Mouse (Mus musculus): ENCODE data around the gene Slitrk3.

DNA sequence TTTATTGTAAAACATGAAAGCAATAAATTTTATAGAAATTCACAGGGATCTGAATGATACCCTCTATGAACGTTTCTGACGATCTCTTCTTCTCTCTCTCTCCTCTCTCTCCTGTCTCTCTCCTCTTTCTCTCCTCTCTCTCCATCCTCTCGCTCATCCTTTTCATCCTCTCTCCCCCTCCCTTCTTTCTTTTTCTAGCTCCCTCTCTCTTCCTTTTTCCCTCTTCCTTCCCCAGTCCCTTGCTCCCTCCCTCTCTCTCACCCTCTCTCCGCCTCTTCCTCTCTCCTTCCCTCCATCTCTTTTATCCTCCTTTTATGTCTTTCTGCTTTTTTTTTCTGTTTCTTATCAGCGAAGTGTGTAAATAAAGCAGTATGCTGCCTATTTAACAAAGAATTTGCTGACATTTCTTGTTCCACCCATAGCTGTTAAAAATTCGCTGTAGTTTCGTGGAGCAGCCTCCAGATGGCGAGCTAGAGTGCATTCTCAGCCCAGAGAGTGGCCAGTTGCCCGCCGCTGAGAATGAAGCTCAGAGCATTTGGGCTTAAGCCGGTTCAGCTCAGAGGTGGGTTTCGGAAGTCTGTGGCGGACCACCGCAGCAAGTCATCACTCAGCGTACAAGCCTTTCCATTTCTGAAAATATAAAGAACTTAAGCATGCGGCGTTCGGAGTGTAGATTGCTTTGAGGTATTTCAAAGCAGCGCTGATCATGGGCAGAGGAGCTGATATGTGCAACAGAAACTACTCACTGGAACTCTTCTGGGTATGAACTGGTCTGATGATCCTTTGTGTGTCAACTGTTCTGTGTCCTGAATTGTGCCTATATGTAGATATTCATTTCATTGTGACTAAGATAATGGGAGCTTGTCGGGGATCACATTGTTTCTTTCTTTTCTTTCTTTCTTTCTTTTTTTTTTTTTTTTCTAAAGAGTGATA lies 8.5 kb upstream of the Slitrk3 start:
- peak; percentile 80; the same call in 1 of the 2 replicates for TF ChIP-seq CTCF (IDR thresholded peaks at IDR 0.05; ENCODE audit: control insufficient read depth, insufficient read depth, insufficient replicate concordance, low read depth, low read length)
- no peak for TF ChIP-seq POLR2A (IDR thresholded peaks at IDR 0.05; ENCODE audit: control insufficient read depth, low read depth, low read length)
